Comparison of ENCODE assay signal across 15 mouse cellular contexts in genomic region chr10:63526027-63526426, GRCm38 (mm10).
"Had no signal": no experiment of that assay in that cellular context is flagged by ENCODE, and none has a peak within 500 bp of the region (broad histone marks: within the 10 kb centered on the region; RNA-seq: fewer than 3 reads in every experiment).

No protein-coding gene starts in this region.

- H3K4me2 ChIP-seq: liver, embryonic 13.5 days; midbrain, embryonic 12.5 days; midbrain, embryonic 15.5 days; neural tube, embryonic 13.5 days had no signal

- H3K9me3 ChIP-seq: liver, embryonic 13.5 days; midbrain, embryonic 12.5 days; midbrain, embryonic 15.5 days; neural tube, embryonic 13.5 days had no signal

- H3K27ac ChIP-seq: kidney, postnatal 0 days; layer of hippocampus, adult 2 months; liver, embryonic 13.5 days; macrophage; midbrain, embryonic 12.5 days; midbrain, embryonic 15.5 days; neural tube, embryonic 13.5 days had no signal

- DNase-seq: kidney, postnatal 25 days; layer of hippocampus, adult 9-11 months; liver, embryonic 13.5 days; lung, adult 2 months; lung, postnatal 14 days; retina, postnatal 1 day; right cerebral cortex, postnatal 25 days; thymus, adult 18-20 months; thymus, postnatal 36 days had no signal

- H3K27me3 ChIP-seq: liver, embryonic 13.5 days; midbrain, embryonic 12.5 days; midbrain, embryonic 15.5 days; neural tube, embryonic 13.5 days had no signal

- H3K9ac ChIP-seq: liver, embryonic 13.5 days; midbrain, embryonic 12.5 days; midbrain, embryonic 15.5 days; neural tube, embryonic 13.5 days had no signal

- H3K4me3 ChIP-seq: layer of hippocampus, adult 2 months; liver, embryonic 13.5 days; midbrain, embryonic 12.5 days; midbrain, embryonic 15.5 days; neural tube, embryonic 13.5 days had no signal

- ATAC-seq: midbrain, embryonic 15.5 days had no signal

- H3K36me3 ChIP-seq: liver, embryonic 13.5 days; midbrain, embryonic 12.5 days; midbrain, embryonic 15.5 days; neural tube, embryonic 13.5 days had no signal

- H3K4me1 ChIP-seq: liver, embryonic 13.5 days; midbrain, embryonic 12.5 days; midbrain, embryonic 15.5 days; neural tube, embryonic 13.5 days had no signal
